Mouse (Mus musculus) stomach, postnatal 0 days (tissue): ENCODE results near the gene Pde6d.

ENCODE experiments used
- CTCF ChIP-seq: IDR thresholded peaks from 2 replicates; pipeline ENCODE4 v1.5.1; 2016; ENCODE audit warnings: antibody characterized with exemption, low read depth, mild to moderate bottlenecking, moderate library complexity
- EP300 ChIP-seq: optimal IDR thresholded peaks from 2 replicates; pipeline ENCODE3; 2016; ENCODE audit warnings: antibody characterized with exemption

GRCm38 (mm10) chr1:86568409-86568808 is 14.0 kb downstream of the Pde6d start:
- TF ChIP-seq CTCF (no peak), EP300 (no peak)
